Mouse (Mus musculus) liver, embryonic 14.5 days (tissue): Measurements from ENCODE around the gene Frem1. TPM values are rescaled to one million over a fixed set of nuclear protein-coding genes. Genes with fewer than 3 reads are reported as not detected.

ENCODE experiments used
- ATAC-seq: fragments of 200-750 bp; cut with Nextera tagmentation; 2 replicates; pipeline ENCODE4 v1.8.0; 2017; ENCODE audit warnings: moderate number of reproducible peaks, mild to moderate bottlenecking, moderate library complexity; ENCODE audit not compliant: insufficient read depth
- DNase-seq, 3 experiments: peaks; one replicate each; pipeline ENCODE4 v3.0.0-alpha.2; 2012 to 2013; ENCODE audit warnings: low read depth in 3 of 3, low spot score in 3 of 3
- H3K27ac ChIP-seq: fragments of 300-500 bp; sonication (generic); 2 replicates; pipeline ENCODE4 v1.5.1; 2014; ENCODE audit warnings: moderate library complexity, mild to moderate bottlenecking, control low read depth, inconsistent platforms
- H3K27me3 ChIP-seq: fragments of 300-500 bp; sonication (generic); 2 replicates; pipeline ENCODE4 v1.6.1; 2014; ENCODE audit warnings: mild to moderate bottlenecking, low read length, moderate library complexity; ENCODE audit not compliant: control insufficient read depth, insufficient read depth
- H3K36me3 ChIP-seq: fragments of 300-500 bp; sonication (generic); replicated peaks from 2 replicates; pipeline ENCODE4 v1.6.1; 2014; ENCODE audit warnings: low read depth; ENCODE audit not compliant: control insufficient read depth, insufficient read depth
- H3K4me1 ChIP-seq, 2 experiments: fragments of 200-500 bp in 1 of 2; fragments of 300-500 bp in 1 of 2; sonication (generic) in 1 of 2; replicated peaks; 2 replicates each; pipeline ENCODE4 v1.6.1; 2012 to 2014; ENCODE audit warnings: antibody characterized with exemption in 1 of 2, inconsistent platforms in 1 of 2, low read length in 1 of 2; ENCODE audit not compliant: control insufficient read depth in 2 of 2, insufficient read depth in 2 of 2
- H3K4me2 ChIP-seq: fragments of 300-500 bp; sonication (generic); 2 replicates; pipeline ENCODE4 v1.6.1; 2014; ENCODE audit warnings: low read depth, mild to moderate bottlenecking, control low read depth, moderate library complexity
- H3K4me3 ChIP-seq, 2 experiments: fragments of 200-500 bp in 1 of 2; fragments of 300-500 bp in 1 of 2; sonication (generic) in 1 of 2; 2 replicates each; pipeline ENCODE4 v1.5.1; 2012 to 2014; ENCODE audit warnings: low read depth in 2 of 2, low read length in 2 of 2, mild to moderate bottlenecking in 2 of 2, control low read depth in 1 of 2, inconsistent platforms in 1 of 2, moderate library complexity in 1 of 2; ENCODE audit not compliant: insufficient read depth in 1 of 2
- H3K9ac ChIP-seq: fragments of 300-500 bp; sonication (generic); replicated peaks from 2 replicates; pipeline ENCODE4 v1.6.1; 2014; ENCODE audit warnings: mild to moderate bottlenecking, control low read depth, moderate library complexity
- H3K9me3 ChIP-seq: fragments of 300-500 bp; sonication (generic); 2 replicates; pipeline ENCODE4 v1.6.1; 2016; ENCODE audit warnings: low read length, mixed read lengths; ENCODE audit not compliant: control insufficient read depth
- CTCF ChIP-seq: IDR thresholded peaks from 2 replicates; pipeline ENCODE4 v1.5.1; 2016; ENCODE audit warnings: antibody characterized with exemption, low read depth, control low read depth
- EP300 ChIP-seq: IDR thresholded peaks from 2 replicates; pipeline ENCODE4 v1.6.1; 2016; ENCODE audit warnings: antibody characterized with exemption, low read depth
- WGBS: fragments of 180-500 bp; shearing (Covaris S2); extraction: QIAGEN DNeasy Blood & Tissue Kit; methylation state at CpG from one replicate; pipeline ENCODE4 v1.1.7; 2014; ENCODE audit not compliant: insufficient replicate concordance; 5-methylcytosine and 5-hydroxymethylcytosine counted together
- polyA plus RNA-seq, 2 experiments: library from polyadenylated mRNA; depleted of rRNA in 1 of 2; stranded (reverse) in 1 of 2; unstranded in 1 of 2; fragments of >200 nt; fragmentation: Nextera tagmentation in 1 of 2; extraction: Ambion mirVana in 1 of 2; gene quantifications; 2 replicates each; pipeline versions ENCODE4 v1.2.1 to v1.2.3; 2012 to 2014

Frem1 gene
- polyA plus RNA-seq, 2 experiments, result 0.76 to 0.93 TPM

- no peak for DNase-seq
- no peak overlapping the region for H3K27ac ChIP-seq
- WGBS, result 64% methylated on average over 2 of the region's 2 CpGs
- no peaks in the 10 kb centered on the region for H3K36me3 ChIP-seq
- peaks cover 0 to 4% of the 10 kb centered on the region in 2 experiments; a peak in 2 of 4 replicates for H3K4me1 ChIP-seq
- ATAC-seq, result no peak
- no peaks in the 10 kb centered on the region for H3K27me3 ChIP-seq
- no peak overlapping the region for H3K9ac ChIP-seq
- no peaks in the 10 kb centered on the region for H3K9me3 ChIP-seq
- no peak for TF ChIP-seq CTCF
- TF ChIP-seq EP300, result no peak
- no peak overlapping the region for H3K4me3 ChIP-seq
- no peak overlapping the region for H3K4me2 ChIP-seq
These were observed 190.7 kb downstream of the Frem1 start for GRCm38 (mm10) chr4:82861451-82861850.

- 63% methylated on average over 3 of the region's 3 CpGs for WGBS
- no peak overlapping the region for H3K4me2 ChIP-seq
- H3K27me3 ChIP-seq, result no peaks in the 10 kb centered on the region
- no peak overlapping the region for H3K27ac ChIP-seq
- no peak for ATAC-seq
- H3K36me3 ChIP-seq, result no peaks in the 10 kb centered on the region
- no peak overlapping the region for H3K9ac ChIP-seq
- no peak for DNase-seq
- TF ChIP-seq CTCF, result no peak
- TF ChIP-seq EP300, result no peak
- no peaks in the 10 kb centered on the region for H3K9me3 ChIP-seq
- H3K4me1 ChIP-seq, result peaks cover 0 to 4% of the 10 kb centered on the region in 2 experiments; a peak in 2 of 4 replicates
- no peak overlapping the region for H3K4me3 ChIP-seq
These were observed 191.6 kb downstream of the Frem1 start for GRCm38 (mm10) chr4:82860566-82860965.

GRCm38 (mm10) chr4:82859131-82860125 lies 192.7 kb downstream of the Frem1 start, which contains the start of gene Zdhhc21:
TSS of gene Zdhhc21 (minus strand) at chr4:82859958.
- TF ChIP-seq CTCF, result no peak
- no peak for TF ChIP-seq EP300
- Histone ChIP-seq H3K4me3 (peak within 1 kb of the TSS; percentile 65 to 72), H3K4me1 (peaks cover 0 to 4% of the 10 kb centered on the region in 2 experiments; a peak in 2 of 4 replicates), H3K9me3 (no peaks in the 10 kb centered on the region), H3K27ac (no peak within 1 kb of the TSS), H3K36me3 (no peaks in the 10 kb centered on the region), H3K9ac (peak within 1 kb of the TSS; percentile 64), H3K4me2 (peak within 1 kb of the TSS; percentile 75), H3K27me3 (no peaks in the 10 kb centered on the region)
- ATAC-seq (peak; percentile 84), DNase-seq (peak in 1 of 3 experiments; percentile 12)
- 1% methylated on average over 82 of the region's 82 CpGs for WGBS

- no peak for ATAC-seq
- 16% methylated on average over 4 of the region's 4 CpGs for WGBS
- Histone ChIP-seq H3K27me3 (no peaks in the 10 kb centered on the region), H3K4me1 (peaks cover 0 to 4% of the 10 kb centered on the region in 2 experiments; a peak in 2 of 4 replicates), H3K9ac (peak overlapping the region; percentile 64), H3K4me3 (peak overlapping the region; percentile 65 to 72), H3K9me3 (no peaks in the 10 kb centered on the region), H3K4me2 (peak overlapping the region; percentile 75), H3K27ac (no peak overlapping the region), H3K36me3 (no peaks in the 10 kb centered on the region)
- DNase-seq, result no peak
- TF ChIP-seq EP300 (no peak), CTCF (no peak)
These were observed 193.6 kb downstream of the Frem1 start for GRCm38 (mm10) chr4:82858431-82859010.

GRCm38 (mm10) chr4:82856986-82857385 lies 195.2 kb downstream of the Frem1 start:
- 42% methylated on average over 3 of the region's 3 CpGs for WGBS
- Histone ChIP-seq H3K9ac (no peak overlapping the region), H3K4me1 (peaks cover 0 to 4% of the 10 kb centered on the region in 2 experiments; a peak in 2 of 4 replicates), H3K4me3 (no peak overlapping the region), H3K36me3 (no peaks in the 10 kb centered on the region), H3K9me3 (no peaks in the 10 kb centered on the region), H3K27me3 (no peaks in the 10 kb centered on the region), H3K4me2 (no peak overlapping the region), H3K27ac (no peak overlapping the region)
- no peak for ATAC-seq
- no peak for TF ChIP-seq EP300
- TF ChIP-seq CTCF, result no peak
- DNase-seq, result no peak
